Mouse (Mus musculus) embryonic facial prominence, embryonic 11.5 days (tissue): ENCODE results near the gene Tbcel. TPM values are rescaled to one million over a fixed set of nuclear protein-coding genes. Genes with fewer than 3 reads are reported as not detected.

ENCODE experiments used
- ATAC-seq: fragments of 200-750 bp; cut with Nextera tagmentation; replicated peaks from 2 replicates; pipeline ENCODE4 v1.8.0; 2017; ENCODE audit warnings: low read depth; ENCODE audit not compliant: insufficient number of reproducible peaks, low FRiP score, low TSS enrichment
- DNase-seq: peaks from one replicate; pipeline ENCODE4 v3.0.0-alpha.2; 2015; ENCODE audit warnings: low spot score
- H3K27ac ChIP-seq: fragments of 300-500 bp; sonication (generic); replicated peaks from 2 replicates; pipeline ENCODE4 v1.5.1; 2014; ENCODE audit warnings: mild to moderate bottlenecking, low read depth, low read length, control low read depth
- H3K27me3 ChIP-seq: fragments of 300-500 bp; sonication (generic); 2 replicates; pipeline ENCODE4 v1.6.1; 2014; ENCODE audit warnings: mild to moderate bottlenecking, low read length, moderate library complexity, mixed read lengths; ENCODE audit not compliant: control insufficient read depth, insufficient read depth
- H3K36me3 ChIP-seq: fragments of 300-500 bp; sonication (generic); replicated peaks from 2 replicates; pipeline ENCODE4 v1.6.1; 2014; ENCODE audit warnings: low read depth, mild to moderate bottlenecking, low read length, moderate library complexity, mixed read lengths; ENCODE audit not compliant: control insufficient read depth, insufficient read depth
- H3K4me1 ChIP-seq: fragments of 300-500 bp; sonication (generic); 2 replicates; pipeline ENCODE4 v1.6.1; 2014; ENCODE audit warnings: low read length, mixed read lengths; ENCODE audit not compliant: control insufficient read depth, insufficient read depth
- H3K4me2 ChIP-seq: fragments of 300-500 bp; sonication (generic); 2 replicates; pipeline ENCODE4 v1.6.1; 2014; ENCODE audit warnings: low read depth, mild to moderate bottlenecking, control low read depth, low read length, moderate library complexity
- H3K4me3 ChIP-seq: fragments of 300-500 bp; sonication (generic); 2 replicates; pipeline ENCODE4 v1.5.1; 2014; ENCODE audit warnings: low read depth, low read length, control low read depth
- H3K9ac ChIP-seq: fragments of 300-500 bp; sonication (generic); replicated peaks from 2 replicates; pipeline ENCODE4 v1.6.1; 2014; ENCODE audit warnings: mild to moderate bottlenecking, control low read depth, low read length
- H3K9me3 ChIP-seq: fragments of 300-500 bp; sonication (generic); replicated peaks from 2 replicates; pipeline ENCODE4 v1.6.1; 2016; ENCODE audit warnings: mild to moderate bottlenecking, low read length, inconsistent platforms, mixed read lengths; ENCODE audit not compliant: control insufficient read depth
- WGBS: fragments of 180-500 bp; shearing (Covaris S2); extraction: QIAGEN DNeasy Blood & Tissue Kit; methylation state at CpG from one replicate; pipeline ENCODE4 v1.1.7; 2014; 5-methylcytosine and 5-hydroxymethylcytosine counted together
- microRNA-seq: library from miRNA; unstranded; fragments of <30 nt; microRNA quantifications from one replicate; pipeline ENCODE4, GENCODE M21; 2016; ENCODE audit warnings: borderline number of aligned reads
- polyA plus RNA-seq: library from polyadenylated mRNA; unstranded; fragments of >200 nt; fragmentation: Nextera tagmentation; extraction: Ambion mirVana; gene quantifications from 2 replicates; pipeline ENCODE4 v1.2.1, GENCODE M21; 2014

Gene Tbcel
- polyA plus RNA-seq, 1 experiment from 2014 or later, result 4.8 TPM

DNA sequence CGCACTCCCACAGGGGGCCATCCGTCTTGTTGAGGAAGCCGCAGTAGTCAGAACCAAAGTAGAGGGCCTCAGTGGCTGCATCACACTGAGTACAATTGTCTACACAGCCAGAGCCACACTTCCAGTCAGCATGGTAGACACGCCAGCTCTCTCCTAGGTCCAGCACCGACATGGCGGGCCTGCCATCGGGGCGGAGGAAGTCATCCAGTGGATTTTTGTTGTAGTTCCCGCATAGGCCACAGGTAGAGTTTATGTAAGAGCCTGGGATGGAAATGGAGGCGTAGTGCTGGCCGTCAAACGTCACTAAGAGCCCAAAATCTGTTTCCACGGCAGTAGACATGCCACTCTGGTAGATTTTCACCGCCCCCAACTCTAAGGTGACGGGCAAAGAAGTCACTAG is 130.0 kb downstream of the Tbcel start:
- Histone ChIP-seq H3K4me2 (no peak overlapping the region), H3K4me3 (no peak overlapping the region), H3K9me3 (no peaks in the 10 kb centered on the region), H3K9ac (no peak overlapping the region), H3K36me3 (no peaks in the 10 kb centered on the region), H3K4me1 (no peaks in the 10 kb centered on the region), H3K27me3 (no peaks in the 10 kb centered on the region), H3K27ac (no peak overlapping the region)
- WGBS, result 93% methylated on average over 15 of the region's 15 CpGs
- ATAC-seq (no peak), DNase-seq (no peak)

DNA sequence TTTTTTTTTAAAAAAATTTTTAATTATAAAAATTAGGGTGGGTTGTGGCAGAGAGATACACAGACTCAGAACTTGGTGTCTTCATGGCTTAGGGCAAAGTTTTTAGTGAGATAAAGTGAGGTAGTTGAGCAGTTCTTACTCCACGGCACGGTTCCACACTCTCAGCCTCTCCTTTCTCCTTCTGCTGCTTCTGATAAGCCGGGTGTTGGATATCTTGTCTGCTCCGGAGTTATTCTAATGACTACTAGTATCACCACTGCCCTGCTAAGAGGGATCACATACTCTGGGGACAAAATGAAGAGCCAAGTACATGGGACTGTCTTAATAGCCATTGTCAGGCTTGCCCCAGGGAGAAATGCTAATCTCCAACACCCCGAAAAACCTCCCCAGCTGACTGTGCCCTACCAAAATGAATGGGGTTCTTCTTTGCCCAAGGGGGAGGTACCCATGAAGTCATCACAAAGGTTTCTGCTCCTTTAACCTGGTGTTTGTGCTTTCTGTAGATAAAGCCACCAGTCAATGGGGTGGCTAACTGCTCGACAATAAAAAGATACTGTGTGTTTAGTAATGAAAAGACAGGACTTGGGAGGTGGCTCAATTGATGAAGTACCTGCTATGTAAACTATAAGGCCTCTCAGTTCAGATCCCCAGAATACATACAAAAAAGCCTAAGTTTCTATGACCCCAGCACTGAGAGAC is 135.8 kb downstream of the Tbcel start:
- DNase-seq, result no peak
- Histone ChIP-seq H3K36me3 (no peaks in the 10 kb centered on the region), H3K27ac (no peak overlapping the region), H3K4me2 (no peak overlapping the region), H3K4me1 (no peaks in the 10 kb centered on the region), H3K27me3 (no peaks in the 10 kb centered on the region), H3K9ac (no peak overlapping the region), H3K9me3 (no peaks in the 10 kb centered on the region), H3K4me3 (no peak overlapping the region)
- 84% methylated on average over 6 of the region's 6 CpGs for WGBS
- no peak for ATAC-seq

Small RNAs within 50 kb of the gene (microRNA-seq; reads per million reads assigned to microRNA genes)
- gene Gm44311, result not detected

Other genes with a start within 250 kb of the Tbcel start
- 52.1 and 56.8 TPM in 2 replicates for gene Sc5d, start 243.6 kb downstream of the Tbcel start, polyA plus RNA-seq
- gene Tecta, start 107.9 kb downstream of the Tbcel start, polyA plus RNA-seq, result 0.14 and 0.45 TPM in 2 replicates